Mouse (Mus musculus) G1E (cell line): ENCODE data around the gene G430095P16Rik.

Experiments
- CTCF ChIP-seq: IDR thresholded peaks from 2 replicates; pipeline ENCODE4 v1.5.1; 2012; ENCODE audit warnings: low read depth, low read length, inconsistent platforms, mixed read lengths
- GATA1 ChIP-seq: IDR thresholded peaks from 2 replicates; pipeline ENCODE4 v1.6.1; 2012; ENCODE audit warnings: borderline replicate concordance, low read length, inconsistent platforms, mixed read lengths
- GATA2 ChIP-seq: IDR thresholded peaks from 2 replicates; pipeline ENCODE4 v1.6.1; 2012; ENCODE audit warnings: low read depth, low read length, inconsistent platforms, borderline replicate concordance
- TAL1 ChIP-seq: conservative IDR thresholded peaks from 2 replicates; pipeline ENCODE4 v1.6.1; 2012; ENCODE audit warnings: low read depth, low read length, inconsistent platforms, mixed read lengths

DNA sequence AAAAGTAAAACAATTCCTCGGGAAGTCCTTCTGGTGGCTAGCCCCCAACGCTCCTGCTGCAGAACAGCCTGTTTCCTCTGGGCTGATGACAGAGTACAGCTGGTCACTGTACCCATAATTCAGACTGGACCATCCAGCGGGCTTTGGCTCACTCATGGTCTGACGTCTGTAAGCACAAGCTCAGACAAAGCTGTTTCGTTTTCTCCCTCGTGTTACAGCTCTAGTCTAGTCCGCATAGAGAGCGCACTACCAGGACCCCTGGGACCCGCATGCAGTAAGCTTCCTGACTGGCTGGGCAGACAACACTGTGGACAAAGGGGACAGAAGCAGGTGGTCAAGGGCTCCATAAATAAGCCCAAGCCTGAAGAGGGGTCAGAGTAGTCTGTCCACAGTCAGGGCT lies 43.6 kb downstream of the G430095P16Rik start:
- TF ChIP-seq TAL1 (no peak), GATA1 (no peak), CTCF (no peak), GATA2 (no peak)
